Mouse (Mus musculus): Measurements from ENCODE around the gene Ank3.

GRCm38 (mm10) chr10:69690961-69691451 lies 292.4 kb downstream of the Ank3 start:
- no peak for TF ChIP-seq EP300 (IDR thresholded peaks at IDR 0.05; ENCODE audit: low read depth)
- TF ChIP-seq CTCF (IDR thresholded peaks at IDR 0.05; ENCODE audit: low read depth), result no peak
